Mouse (Mus musculus): ENCODE measurements around the gene Aggf1. TPM values are rescaled to one million over a fixed set of nuclear protein-coding genes. Genes with fewer than 3 reads are reported as not detected.
"Not testable (repeated sequence)": the region's sequence is repeated elsewhere in the genome, so short reads cannot be mapped to it uniquely, and the experiment has no call there.

Gene Aggf1
- 39.5 and 41.0 TPM in 2 replicates for polyA plus RNA-seq (2016; fragmentation: Nextera tagmentation; extraction: Ambion mirVana)

DNA sequence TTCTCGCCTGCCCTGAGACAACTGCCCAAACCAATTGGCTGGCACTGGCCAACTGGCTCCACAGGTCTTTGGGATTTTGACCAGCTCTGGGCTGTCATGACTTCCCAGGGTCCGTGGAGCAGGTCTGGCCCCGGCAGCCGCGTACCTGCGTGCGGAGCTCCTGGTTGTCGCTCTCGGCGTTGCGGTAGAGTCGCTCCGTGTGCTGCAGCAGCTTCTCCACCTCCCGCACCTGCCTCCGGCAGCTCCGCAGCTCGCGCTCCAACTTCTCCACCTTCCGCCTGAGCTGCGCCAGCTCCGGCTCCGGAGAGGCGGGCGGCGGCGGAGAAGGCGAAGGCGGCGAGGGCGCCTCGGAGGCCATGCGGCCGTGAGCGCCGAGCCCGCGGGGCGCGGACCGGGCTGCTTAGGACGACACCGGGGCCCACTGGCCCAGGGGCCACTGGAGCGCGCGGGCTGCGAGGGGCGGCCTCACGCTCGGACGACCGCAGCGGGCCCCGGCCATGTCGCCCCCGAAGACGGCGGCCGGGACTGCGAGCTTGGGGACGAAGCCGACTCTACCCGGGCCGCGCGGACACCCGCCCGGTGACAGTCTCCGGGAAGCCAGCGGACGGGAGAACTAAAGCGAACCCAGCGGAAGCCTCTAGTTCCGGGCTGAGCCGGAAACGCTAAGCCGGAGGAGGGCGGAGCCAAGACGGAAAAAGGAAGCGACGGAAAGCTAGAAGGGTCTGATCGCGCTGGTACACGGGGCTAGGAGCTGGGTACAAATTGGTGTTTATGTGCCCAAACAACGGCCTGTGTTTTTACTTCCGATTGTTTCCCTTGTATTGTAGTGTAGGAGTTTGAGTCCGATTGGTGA lies at the start of gene Aggf1:
Gene Aggf1 (minus strand): TSS at position 652 of the 853 bp plus-strand sequence.
- peak; percentile 87 for DNase-seq (ENCODE audit: extremely low spot score, low spot score)
- H3K27me3 ChIP-seq (ENCODE audit: poor library complexity, severe bottlenecking) = no peaks in the 10 kb centered on the region

GRCm38 (mm10) chr13:95424932-95425331 lies 49.8 kb upstream of the Aggf1 start:
- Histone ChIP-seq H3K4me3 (no peak overlapping the region), H3K4me1 (peaks cover 22% of the 10 kb centered on the region), H3K27me3 (ENCODE audit: poor library complexity, severe bottlenecking) (no peaks in the 10 kb centered on the region), H3K36me3 (replicated peaks) (no peaks in the 10 kb centered on the region), H3K9me3 (no peaks in the 10 kb centered on the region), H3K27ac (no peak overlapping the region)
- DNase-seq (ENCODE audit: extremely low spot score, low spot score) = no peak
- WGBS = 86% methylated on average over 7 of the region's 7 CpGs

More for the DNA sequence above, at the start of gene Aggf1:
- under 1% methylated on average over 86 of the region's 86 CpGs for WGBS
- Histone ChIP-seq H3K9me3 (no peaks in the 10 kb centered on the region), H3K27ac (peak within 1 kb of the TSS; percentile 90), H3K4me1 (peaks cover 15% of the 10 kb centered on the region), H3K4me3 (peak within 1 kb of the TSS; percentile 100), H3K36me3 (replicated peaks) (peaks cover 17% of the 10 kb centered on the region)

DNA sequence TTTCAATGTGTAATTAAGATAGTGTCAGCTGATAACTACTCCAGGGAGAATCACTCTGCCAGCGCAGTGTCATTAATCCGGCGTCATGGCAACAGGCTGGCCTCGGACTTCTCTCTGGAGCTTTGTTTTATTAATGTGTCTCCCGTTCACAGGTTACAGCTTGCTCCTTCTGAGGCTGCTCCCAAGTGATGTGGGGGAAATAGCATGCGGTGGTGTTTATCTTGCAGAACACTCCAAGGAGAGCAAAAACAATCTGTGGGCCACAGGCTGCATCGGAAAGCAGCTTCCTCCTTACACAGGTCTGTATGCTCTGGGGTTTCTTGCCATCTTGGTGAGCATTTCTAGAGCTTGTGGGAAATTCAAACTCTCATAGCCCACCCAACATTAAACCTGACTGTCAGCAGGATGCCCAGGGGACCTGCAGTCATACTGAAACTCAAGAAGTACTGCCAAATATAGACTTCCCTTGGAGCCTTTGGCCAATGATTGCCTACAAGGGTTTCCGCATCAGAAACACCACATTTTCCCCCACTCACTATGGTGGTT lies 44.1 kb upstream of the Aggf1 start:
- WGBS = 42% methylated on average over 8 of the region's 8 CpGs
- Histone ChIP-seq H3K4me3 (no peak overlapping the region), H3K27ac (no peak overlapping the region), H3K9me3 (no peaks in the 10 kb centered on the region), H3K27me3 (ENCODE audit: poor library complexity, severe bottlenecking) (no peaks in the 10 kb centered on the region), H3K4me1 (peaks cover 23% of the 10 kb centered on the region), H3K36me3 (replicated peaks) (no peaks in the 10 kb centered on the region)
- peak; percentile 39 for DNase-seq (ENCODE audit: extremely low spot score, low spot score)

DNA sequence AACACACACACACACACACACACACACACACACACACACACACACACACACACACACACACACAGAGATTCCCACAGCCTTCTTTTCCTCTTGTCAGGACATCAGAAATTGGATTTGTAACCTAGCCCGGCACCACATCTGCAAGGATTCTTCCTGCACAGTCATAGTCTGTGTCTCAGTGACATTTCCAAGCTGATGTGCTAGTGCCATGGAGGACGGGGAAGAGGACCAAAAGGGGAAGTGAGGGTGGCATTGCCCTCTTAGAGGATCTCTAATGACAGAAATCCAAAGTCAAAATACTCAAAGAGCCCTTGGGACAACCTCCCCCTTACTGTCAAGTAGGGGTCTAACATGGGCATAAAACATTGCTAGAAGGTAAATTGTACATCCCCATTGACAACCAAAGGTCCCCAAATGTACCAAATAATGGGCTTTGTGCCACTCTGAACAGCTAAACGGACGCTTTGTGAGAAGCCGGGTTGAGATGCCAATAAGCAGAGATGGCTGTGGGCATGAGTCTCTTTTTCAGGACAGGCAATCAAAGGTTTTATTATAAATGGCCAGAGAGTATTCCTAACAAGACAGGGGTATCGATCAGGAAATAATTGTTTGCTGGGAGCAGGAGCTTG lies 43.5 kb upstream of the Aggf1 start:
- H3K4me1 ChIP-seq = peaks cover 23% of the 10 kb centered on the region
- 61% methylated on average over 6 of the region's 6 CpGs for whole genome bisulfite sequencing
- H3K36me3 ChIP-seq (replicated peaks) = no peaks in the 10 kb centered on the region
- DNase-seq (ENCODE audit: extremely low spot score, low spot score) = no peak
- no peaks in the 10 kb centered on the region for H3K27me3 ChIP-seq (ENCODE audit: poor library complexity, severe bottlenecking)
- no peak overlapping the region for H3K4me3 ChIP-seq
- no peak overlapping the region; the same call in 1 of the 2 replicates for H3K27ac ChIP-seq
- no peaks in the 10 kb centered on the region for H3K9me3 ChIP-seq

GRCm38 (mm10) chr13:95412257-95412656 lies 37.1 kb upstream of the Aggf1 start:
- Histone ChIP-seq H3K27ac (no peak overlapping the region), H3K27me3 (ENCODE audit: poor library complexity, severe bottlenecking) (no peaks in the 10 kb centered on the region), H3K4me3 (no peak overlapping the region), H3K4me1 (no peaks in the 10 kb centered on the region), H3K9me3 (no peaks in the 10 kb centered on the region), H3K36me3 (replicated peaks) (no peaks in the 10 kb centered on the region)
- no peak for DNase-seq (ENCODE audit: extremely low spot score, low spot score)
- 84% methylated on average over 2 of the region's 2 CpGs for WGBS

GRCm38 (mm10) chr13:95393242-95393641 lies 18.1 kb upstream of the Aggf1 start:
- WGBS = 94% methylated on average over 7 of the region's 7 CpGs
- Histone ChIP-seq H3K27ac (no peak overlapping the region), H3K4me3 (no peak overlapping the region), H3K36me3 (replicated peaks) (no peaks in the 10 kb centered on the region), H3K4me1 (no peaks in the 10 kb centered on the region), H3K27me3 (ENCODE audit: poor library complexity, severe bottlenecking) (no peaks in the 10 kb centered on the region), H3K9me3 (peaks cover 23% of the 10 kb centered on the region)
- DNase-seq (ENCODE audit: extremely low spot score, low spot score) = no peak

DNA sequence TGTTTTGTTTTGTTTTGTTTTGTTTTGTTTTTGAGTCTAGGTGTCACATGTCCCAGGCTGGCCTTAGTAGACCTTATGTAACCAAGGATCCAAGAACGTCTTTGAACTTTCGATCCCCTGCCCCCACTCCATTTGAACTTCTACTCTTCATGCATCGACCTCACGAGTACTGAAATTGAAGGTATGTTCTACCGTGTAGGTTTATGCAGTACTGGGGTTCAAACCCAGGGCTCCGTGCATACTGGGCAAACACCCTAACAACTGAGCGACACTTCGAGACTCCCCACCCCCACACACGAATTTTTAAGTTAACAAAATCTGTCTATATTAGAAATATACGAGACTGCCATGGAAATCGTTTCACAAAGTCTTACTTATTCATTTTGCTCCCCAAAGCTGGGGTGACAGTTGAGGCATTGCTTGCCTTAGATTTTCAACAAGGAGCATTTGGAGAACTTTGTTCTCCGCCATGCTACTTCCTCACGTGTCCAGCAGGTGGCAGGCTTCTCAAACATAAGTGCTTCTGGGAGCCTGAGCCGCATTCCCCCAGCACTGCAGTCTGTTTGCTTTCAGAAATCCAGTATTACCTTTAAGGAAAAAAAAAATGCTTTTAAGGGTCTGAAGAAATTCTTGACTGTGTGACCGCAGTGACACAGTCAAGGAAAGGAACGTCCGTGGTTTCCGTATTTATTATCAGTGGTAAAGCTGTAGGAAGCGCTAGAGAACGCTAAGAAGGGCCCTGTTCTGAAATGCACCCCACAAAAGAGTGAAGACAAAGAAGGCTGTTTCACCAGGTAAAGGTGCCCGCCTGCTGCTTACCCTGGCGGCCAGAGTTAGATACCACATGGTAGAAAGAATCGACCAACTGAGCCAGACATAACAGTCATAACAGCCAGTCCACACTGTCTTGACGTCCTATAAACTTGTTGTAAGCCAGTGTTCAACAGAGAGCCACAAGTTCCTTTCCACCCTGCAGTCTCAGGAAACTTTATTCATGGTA lies 15.0 kb upstream of the Aggf1 start:
- DNase-seq (ENCODE audit: extremely low spot score, low spot score) = peak; percentile 81
- no peaks in the 10 kb centered on the region for H3K4me1 ChIP-seq
- H3K9me3 ChIP-seq = peaks cover 1% of the 10 kb centered on the region; the same call in 1 of the 2 replicates
- H3K36me3 ChIP-seq (replicated peaks) = no peaks in the 10 kb centered on the region
- H3K4me3 ChIP-seq = no peak overlapping the region
- no peaks in the 10 kb centered on the region for H3K27me3 ChIP-seq (ENCODE audit: poor library complexity, severe bottlenecking)
- WGBS = 34% methylated on average over 24 of the region's 24 CpGs
- no peak overlapping the region for H3K27ac ChIP-seq

DNA sequence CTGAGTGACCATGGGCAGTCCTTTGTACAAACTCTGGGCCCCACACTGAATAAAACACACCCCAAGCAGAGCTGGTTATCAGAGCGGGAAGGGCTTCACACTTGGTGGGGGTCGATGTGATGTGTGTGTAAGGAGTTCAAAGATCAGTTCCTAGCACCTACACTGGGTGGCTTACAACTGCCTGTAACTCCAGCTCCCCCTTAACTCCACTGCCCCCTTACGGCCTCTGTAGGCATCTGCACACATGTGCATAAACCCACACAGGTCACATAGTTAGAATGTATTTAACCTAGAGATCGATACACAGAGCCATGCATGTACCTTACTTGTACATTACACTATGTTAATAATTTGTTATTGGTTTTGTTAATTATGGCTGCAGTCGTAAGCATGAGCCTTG lies 13.1 kb upstream of the Aggf1 start:
- no peak for DNase-seq (ENCODE audit: extremely low spot score, low spot score)
- 85% methylated on average over 5 of the region's 5 CpGs for WGBS
- H3K4me1 ChIP-seq = no peaks in the 10 kb centered on the region
- no peaks in the 10 kb centered on the region for H3K9me3 ChIP-seq
- no peak overlapping the region for H3K4me3 ChIP-seq
- no peaks in the 10 kb centered on the region for H3K36me3 ChIP-seq (replicated peaks)
- no peaks in the 10 kb centered on the region for H3K27me3 ChIP-seq (ENCODE audit: poor library complexity, severe bottlenecking)
- H3K27ac ChIP-seq = no peak overlapping the region

- DNase-seq (ENCODE audit: extremely low spot score, low spot score) = no peak
- WGBS = 87% methylated on average over 5 of the region's 5 CpGs
- Histone ChIP-seq H3K27ac (no peak overlapping the region), H3K4me1 (no peaks in the 10 kb centered on the region), H3K36me3 (replicated peaks) (no peaks in the 10 kb centered on the region), H3K27me3 (ENCODE audit: poor library complexity, severe bottlenecking) (no peaks in the 10 kb centered on the region), H3K9me3 (no peaks in the 10 kb centered on the region), H3K4me3 (no peak overlapping the region)
Measured at GRCm38 (mm10) chr13:95382418-95382817, 7.3 kb upstream of the Aggf1 start.

GRCm38 (mm10) chr13:95378696-95379095 lies 3.5 kb upstream of the Aggf1 start:
- WGBS = 82% methylated on average over 3 of the region's 3 CpGs
- no peaks in the 10 kb centered on the region for H3K27me3 ChIP-seq (ENCODE audit: poor library complexity, severe bottlenecking)

GRCm38 (mm10) chr13:95376689-95377289 lies 1.6 kb upstream of the Aggf1 start:
- not testable (repeated sequence) for H3K4me3 ChIP-seq; H3K27me3 ChIP-seq (ENCODE audit: poor library complexity, severe bottlenecking); H3K27ac ChIP-seq; H3K36me3 ChIP-seq (replicated peaks); DNase-seq (ENCODE audit: extremely low spot score, low spot score); H3K9me3 ChIP-seq
- 94% methylated on average over 11 of the region's 11 CpGs for WGBS
- peaks cover 15% of the 10 kb centered on the region for H3K4me1 ChIP-seq

More at GRCm38 (mm10) chr13:95378696-95379095, 3.5 kb upstream of the Aggf1 start:
- H3K36me3 ChIP-seq (replicated peaks) = no peaks in the 10 kb centered on the region
- H3K4me3 ChIP-seq = no peak overlapping the region
- H3K27ac ChIP-seq = no peak overlapping the region
- peaks cover 9% of the 10 kb centered on the region for H3K4me1 ChIP-seq
- H3K9me3 ChIP-seq = no peaks in the 10 kb centered on the region
- no peak for DNase-seq (ENCODE audit: extremely low spot score, low spot score)

DNA sequence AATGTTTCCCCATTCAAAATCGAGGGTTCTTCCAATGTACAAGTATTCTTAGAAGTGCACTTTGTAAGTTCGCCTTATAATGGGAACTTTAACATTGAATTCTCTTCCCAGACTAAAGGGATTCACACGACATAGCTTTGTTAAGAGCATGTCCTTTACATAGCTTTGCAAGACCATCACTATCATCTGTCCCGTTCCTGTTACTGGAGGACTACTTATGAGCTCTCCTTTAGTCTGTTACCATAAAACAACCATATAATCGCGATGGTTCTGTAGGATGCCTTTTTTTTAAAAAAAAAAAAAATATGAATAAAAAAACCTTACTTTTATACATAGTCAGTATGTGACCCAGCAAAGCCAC lies 382 bp upstream of the Aggf1 start:
- peaks cover 11% of the 10 kb centered on the region for H3K36me3 ChIP-seq (replicated peaks)
- no peak for DNase-seq (ENCODE audit: extremely low spot score, low spot score)
- H3K9me3 ChIP-seq = no peaks in the 10 kb centered on the region
- WGBS = 26% methylated on average over 6 of the region's 6 CpGs
- no peaks in the 10 kb centered on the region for H3K27me3 ChIP-seq (ENCODE audit: poor library complexity, severe bottlenecking)
- H3K4me1 ChIP-seq = peaks cover 15% of the 10 kb centered on the region
- peak overlapping the region; percentile 100 for H3K4me3 ChIP-seq
- H3K27ac ChIP-seq = peak overlapping the region; percentile 90

Measured in forebrain, embryonic 10.5 days (tissue).